Mouse (Mus musculus): ENCODE data around the gene Furin. TPM values are rescaled to one million over a fixed set of nuclear protein-coding genes. Genes with fewer than 3 reads are reported as not detected.
"Not testable (repeated sequence)": the region's sequence is repeated elsewhere in the genome, so short reads cannot be mapped to it uniquely, and the experiment has no call there.

The Furin gene
- polyA plus RNA-seq, 1 experiment from 2014 or later: 3.0 TPM

GRCm38 (mm10) chr7:80397986-80398385, 7.2 kb downstream of the Furin start:
- Histone ChIP-seq H3K4me2 (no peak overlapping the region), H3K4me3 (no peak overlapping the region), H3K9ac (no peak overlapping the region), H3K27ac (no peak overlapping the region), H3K4me1 (peaks cover 31% of the 10 kb centered on the region), H3K27me3 (no peaks in the 10 kb centered on the region), H3K36me3 (ENCODE audit: poor library complexity, severe bottlenecking) (peaks cover 41% of the 10 kb centered on the region), H3K9me3 (replicated peaks) (no peaks in the 10 kb centered on the region)
- ATAC-seq: no peak
- 90% methylated on average over 9 of the region's 9 CpGs for WGBS

- Histone ChIP-seq H3K36me3 (ENCODE audit: poor library complexity, severe bottlenecking) (peaks cover 57% of the 10 kb centered on the region), H3K4me1 (peaks cover 25% of the 10 kb centered on the region)
- not testable (repeated sequence) for H3K27me3 ChIP-seq; H3K9ac ChIP-seq; H3K27ac ChIP-seq; ATAC-seq; H3K4me2 ChIP-seq; H3K9me3 ChIP-seq (replicated peaks); H3K4me3 ChIP-seq
- 94% methylated on average over 4 of the region's 4 CpGs for WGBS
Measured at GRCm38 (mm10) chr7:80396427-80396826, 8.8 kb downstream of the Furin start.

GRCm38 (mm10) chr7:80394600-80394999, 10.6 kb downstream of the Furin start:
- Histone ChIP-seq H3K9ac (no peak overlapping the region), H3K27ac (no peak overlapping the region), H3K4me2 (no peak overlapping the region), H3K4me3 (no peak overlapping the region), H3K36me3 (ENCODE audit: poor library complexity, severe bottlenecking) (peaks cover 74% of the 10 kb centered on the region), H3K9me3 (replicated peaks) (no peaks in the 10 kb centered on the region), H3K4me1 (peaks cover 6% of the 10 kb centered on the region; the same call in 1 of the 2 replicates), H3K27me3 (no peaks in the 10 kb centered on the region)
- 96% methylated on average over 4 of the region's 4 CpGs for WGBS
- no peak for ATAC-seq

- H3K4me3 ChIP-seq: no peak overlapping the region
- WGBS: 90% methylated on average over 15 of the region's 15 CpGs
- no peak overlapping the region for H3K27ac ChIP-seq
- H3K4me2 ChIP-seq: no peak overlapping the region
- H3K27me3 ChIP-seq: peaks cover 14% of the 10 kb centered on the region
- peaks cover 11% of the 10 kb centered on the region for H3K4me1 ChIP-seq
- peaks cover 69% of the 10 kb centered on the region for H3K36me3 ChIP-seq (ENCODE audit: poor library complexity, severe bottlenecking)
- ATAC-seq: no peak
- no peak overlapping the region for H3K9ac ChIP-seq
- H3K9me3 ChIP-seq (replicated peaks): no peaks in the 10 kb centered on the region
Measured at GRCm38 (mm10) chr7:80392119-80392518, 13.1 kb downstream of the Furin start.

- H3K36me3 ChIP-seq (ENCODE audit: poor library complexity, severe bottlenecking): peaks cover 32% of the 10 kb centered on the region
- 0 out of 2 replicates have a peak within 1 kb of the TSS, but pooled peaks have one; percentile 4 for H3K4me3 ChIP-seq
- H3K9ac ChIP-seq: peak within 1 kb of the TSS; percentile 47
- peak within 1 kb of the TSS; percentile 34 for H3K4me2 ChIP-seq
- peaks cover 14% of the 10 kb centered on the region for H3K4me1 ChIP-seq
- peaks cover 22% of the 10 kb centered on the region for H3K27me3 ChIP-seq
- no peak for ATAC-seq
- 14% methylated on average over 33 of the region's 33 CpGs for WGBS
- no peaks in the 10 kb centered on the region for H3K9me3 ChIP-seq (replicated peaks)
- H3K27ac ChIP-seq: no peak within 1 kb of the TSS
Measured at GRCm38 (mm10) chr7:80387633-80388543, 17.3 kb downstream of the Furin start, which contains the start of gene Fes. Fes (minus strand) TSS chr7:80387946.

- Histone ChIP-seq H3K9ac (0 out of 2 replicates have a peak overlapping the region, but pooled peaks have one; percentile 47), H3K27me3 (peaks cover 22% of the 10 kb centered on the region), H3K4me2 (peak overlapping the region; percentile 34), H3K27ac (no peak overlapping the region), H3K4me3 (0 out of 2 replicates have a peak overlapping the region, but pooled peaks have one; percentile 4), H3K4me1 (peaks cover 14% of the 10 kb centered on the region), H3K36me3 (ENCODE audit: poor library complexity, severe bottlenecking) (peaks cover 25% of the 10 kb centered on the region), H3K9me3 (replicated peaks) (no peaks in the 10 kb centered on the region)
- ATAC-seq: no peak
- 28% methylated on average over 17 of the region's 17 CpGs for WGBS
Measured at GRCm38 (mm10) chr7:80387033-80387632, 18.1 kb downstream of the Furin start.

- no peak overlapping the region for H3K27ac ChIP-seq
- H3K4me3 ChIP-seq: no peak overlapping the region
- no peak overlapping the region for H3K4me2 ChIP-seq
- no peaks in the 10 kb centered on the region for H3K9me3 ChIP-seq (replicated peaks)
- peaks cover 22% of the 10 kb centered on the region for H3K27me3 ChIP-seq
- 33% methylated on average over 18 of the region's 18 CpGs for WGBS
- H3K36me3 ChIP-seq (ENCODE audit: poor library complexity, severe bottlenecking): peaks cover 17% of the 10 kb centered on the region
- H3K4me1 ChIP-seq: peaks cover 14% of the 10 kb centered on the region
- peak; percentile 86 for ATAC-seq
- H3K9ac ChIP-seq: no peak overlapping the region
Measured at GRCm38 (mm10) chr7:80386235-80386930, 18.9 kb downstream of the Furin start.

GRCm38 (mm10) chr7:80382919-80383318, 22.3 kb downstream of the Furin start:
- 75% methylated on average over 11 of the region's 11 CpGs for WGBS
- no peak for ATAC-seq
- no peaks in the 10 kb centered on the region for H3K36me3 ChIP-seq (ENCODE audit: poor library complexity, severe bottlenecking)
- H3K27me3 ChIP-seq: peaks cover 16% of the 10 kb centered on the region
- H3K27ac ChIP-seq: no peak overlapping the region
- no peak overlapping the region for H3K4me2 ChIP-seq
- H3K4me1 ChIP-seq: peaks cover 11% of the 10 kb centered on the region
- no peaks in the 10 kb centered on the region for H3K9me3 ChIP-seq (replicated peaks)
- no peak overlapping the region for H3K4me3 ChIP-seq
- no peak overlapping the region for H3K9ac ChIP-seq

- no peak for ATAC-seq
- no peaks in the 10 kb centered on the region for H3K4me1 ChIP-seq
- no peaks in the 10 kb centered on the region for H3K27me3 ChIP-seq
- no peak overlapping the region for H3K4me3 ChIP-seq
- H3K36me3 ChIP-seq (ENCODE audit: poor library complexity, severe bottlenecking): no peaks in the 10 kb centered on the region
- H3K9me3 ChIP-seq (replicated peaks): no peaks in the 10 kb centered on the region
- no peak overlapping the region for H3K9ac ChIP-seq
- no peak overlapping the region for H3K4me2 ChIP-seq
- no peak overlapping the region for H3K27ac ChIP-seq
- WGBS: 59% methylated on average over 13 of the region's 13 CpGs
Measured at GRCm38 (mm10) chr7:80379531-80379930, 25.7 kb downstream of the Furin start.

GRCm38 (mm10) chr7:80377471-80377870, 27.8 kb downstream of the Furin start:
- Histone ChIP-seq H3K9ac (no peak overlapping the region), H3K4me1 (no peaks in the 10 kb centered on the region), H3K4me3 (no peak overlapping the region), H3K27ac (no peak overlapping the region), H3K36me3 (ENCODE audit: poor library complexity, severe bottlenecking) (no peaks in the 10 kb centered on the region), H3K9me3 (replicated peaks) (no peaks in the 10 kb centered on the region), H3K27me3 (no peaks in the 10 kb centered on the region), H3K4me2 (no peak overlapping the region)
- 39% methylated on average over 6 of the region's 6 CpGs for WGBS
- ATAC-seq: no peak

- 75% methylated on average over 10 of the region's 10 CpGs for WGBS
- no peak for ATAC-seq
Measured at GRCm38 (mm10) chr7:80376192-80376591, 29.0 kb downstream of the Furin start.

More at GRCm38 (mm10) chr7:80376192-80376591, 29.0 kb downstream of the Furin start:
- Histone ChIP-seq H3K4me2 (no peak overlapping the region), H3K36me3 (ENCODE audit: poor library complexity, severe bottlenecking) (no peaks in the 10 kb centered on the region), H3K9me3 (replicated peaks) (no peaks in the 10 kb centered on the region), H3K4me1 (no peaks in the 10 kb centered on the region), H3K27ac (no peak overlapping the region), H3K9ac (no peak overlapping the region), H3K27me3 (no peaks in the 10 kb centered on the region), H3K4me3 (no peak overlapping the region)

Measured in forebrain, embryonic 13.5 days (tissue).